Mouse (Mus musculus) splenic B cell, adult 2 months (primary cell): ENCODE measurements at regions not wholly inside any gene's neighbourhood (a gene's known extent, or its start where the extent isn't known, plus 50 kb on each side); places are given as distances from the start of the nearest gene placed in this dataset.

Source experiments
- DNase-seq: peaks from one replicate; pipeline ENCODE4 v3.0.0-alpha.2; 2011; ENCODE audit warnings: low read depth, low spot score
- H3K27me3 ChIP-seq: 2 replicates; pipeline ENCODE4 v1.6.1; 2012; ENCODE audit warnings: mild to moderate bottlenecking, low read length, moderate library complexity, mixed read lengths; ENCODE audit not compliant: control insufficient read depth, poor library complexity, insufficient read depth, severe bottlenecking
- H3K36me3 ChIP-seq: 2 replicates; pipeline ENCODE4 v1.6.1; 2012; ENCODE audit warnings: mild to moderate bottlenecking, low read length, moderate library complexity, mixed read lengths; ENCODE audit not compliant: control insufficient read depth, poor library complexity, insufficient read depth, severe bottlenecking

GRCm38 (mm10) chr1:88560771-88561170 lies 50.9 kb upstream of the Glrp1 start:
- Histone ChIP-seq H3K36me3 (no peaks in the 10 kb centered on the region), H3K27me3 (no peaks in the 10 kb centered on the region)
- DNase-seq: no peak
